ENCODE assay signal across 8 mouse cellular contexts in genomic region chr10:25268476-25269351, GRCm38 (mm10). TPM values are rescaled to one million over a fixed set of nuclear protein-coding genes. Genes with fewer than 3 reads are reported as not detected.
A peak's percentile ranks its signal among the peaks of the same experiment; 100 is the strongest.
DNase-seq lines count a peak whose midpoint lies in the region; ATAC-seq lines count a peak whose summit lies in the region.

No protein-coding gene starts in this region.

- no peaks in the 10 kb centered on the region for H3K27me3 ChIP-seq in hindbrain, embryonic 11.5 days (ENCODE audit: control insufficient read depth, insufficient read depth, low read length)
- H3K27me3 ChIP-seq in hindbrain, embryonic 10.5 days (ENCODE audit: insufficient read depth, poor library complexity, severe bottlenecking): no peaks in the 10 kb centered on the region
- H3K27me3 ChIP-seq in embryonic facial prominence, embryonic 12.5 days: no peaks in the 10 kb centered on the region
- H3K27me3 ChIP-seq in hindbrain, embryonic 16.5 days (replicated peaks; ENCODE audit: control insufficient read depth, insufficient read depth, low read length): no peaks in the 10 kb centered on the region
- H3K27me3 ChIP-seq in liver, embryonic 16.5 days (ENCODE audit: control insufficient read depth, insufficient read depth, low read depth, low read length): no peaks in the 10 kb centered on the region

- H3K27ac ChIP-seq in hindbrain, embryonic 11.5 days (ENCODE audit: low read depth, low read length): no peak overlapping the region
- no peak overlapping the region for H3K27ac ChIP-seq in hindbrain, embryonic 10.5 days
- no peak overlapping the region for H3K27ac ChIP-seq in embryonic facial prominence, embryonic 12.5 days
- no peak overlapping the region for H3K27ac ChIP-seq in hindbrain, embryonic 16.5 days (ENCODE audit: low read depth, low read length)
- no peak overlapping the region for H3K27ac ChIP-seq in liver, embryonic 16.5 days (ENCODE audit: low read length)

- WGBS in hindbrain, embryonic 11.5 days: 57% methylated on average over 18 of the region's 18 CpGs
- WGBS in hindbrain, embryonic 10.5 days: 59% methylated on average over 18 of the region's 18 CpGs
- WGBS in embryonic facial prominence, embryonic 12.5 days: 50% methylated on average over 18 of the region's 18 CpGs
- WGBS in hindbrain, embryonic 16.5 days: 54% methylated on average over 18 of the region's 18 CpGs
- 44% methylated on average over 18 of the region's 18 CpGs for WGBS in liver, embryonic 16.5 days (ENCODE audit: insufficient replicate concordance)

- H3K36me3 ChIP-seq in hindbrain, embryonic 11.5 days (ENCODE audit: control insufficient read depth, insufficient read depth, low read length): no peaks in the 10 kb centered on the region
- H3K36me3 ChIP-seq in hindbrain, embryonic 10.5 days: peaks cover 10% of the 10 kb centered on the region
- peaks cover 9% of the 10 kb centered on the region for H3K36me3 ChIP-seq in embryonic facial prominence, embryonic 12.5 days
- 0 out of 2 replicates have a peak, but pooled peaks cover 2% of the 10 kb centered on the region for H3K36me3 ChIP-seq in hindbrain, embryonic 16.5 days (ENCODE audit: control insufficient read depth, insufficient read depth, low read length)
- H3K36me3 ChIP-seq in liver, embryonic 16.5 days (ENCODE audit: control insufficient read depth, insufficient read depth): no peaks in the 10 kb centered on the region; the same call in 1 of the 2 replicates

- no peak overlapping the region for H3K9ac ChIP-seq in hindbrain, embryonic 11.5 days (ENCODE audit: low read depth, low read length)
- H3K9ac ChIP-seq in embryonic facial prominence, embryonic 12.5 days: no peak overlapping the region
- no peak overlapping the region; the same call in 1 of the 2 replicates for H3K9ac ChIP-seq in hindbrain, embryonic 16.5 days (ENCODE audit: low read depth, low read length)
- no peak overlapping the region for H3K9ac ChIP-seq in liver, embryonic 16.5 days (ENCODE audit: low read depth, low read length)

- no peaks in the 10 kb centered on the region for H3K4me1 ChIP-seq in hindbrain, embryonic 11.5 days (replicated peaks; ENCODE audit: control insufficient read depth, insufficient read depth, low read length)
- peaks cover 8% of the 10 kb centered on the region for H3K4me1 ChIP-seq in hindbrain, embryonic 10.5 days (replicated peaks)
- peaks cover 9% of the 10 kb centered on the region; the same call in 1 of the 2 replicates for H3K4me1 ChIP-seq in embryonic facial prominence, embryonic 12.5 days
- no peaks in the 10 kb centered on the region for H3K4me1 ChIP-seq in hindbrain, embryonic 16.5 days (ENCODE audit: control insufficient read depth, insufficient read depth, low read depth, low read length)
- no peaks in the 10 kb centered on the region for H3K4me1 ChIP-seq in liver, embryonic 16.5 days (ENCODE audit: control insufficient read depth, low read depth, low read length)

- no peak overlapping the region for H3K4me2 ChIP-seq in hindbrain, embryonic 11.5 days (replicated peaks; ENCODE audit: low read depth, low read length)
- H3K4me2 ChIP-seq in embryonic facial prominence, embryonic 12.5 days (replicated peaks): no peak overlapping the region
- no peak overlapping the region for H3K4me2 ChIP-seq in hindbrain, embryonic 16.5 days (ENCODE audit: low read length)
- H3K4me2 ChIP-seq in liver, embryonic 16.5 days (ENCODE audit: low read depth, low read length): no peak overlapping the region

- no peaks in the 10 kb centered on the region for H3K9me3 ChIP-seq in hindbrain, embryonic 11.5 days (ENCODE audit: control insufficient read depth, low read length)
- H3K9me3 ChIP-seq in hindbrain, embryonic 10.5 days: no peaks in the 10 kb centered on the region
- peaks cover 4% of the 10 kb centered on the region; the same call in 1 of the 2 replicates for H3K9me3 ChIP-seq in embryonic facial prominence, embryonic 12.5 days
- H3K9me3 ChIP-seq in hindbrain, embryonic 16.5 days (ENCODE audit: control insufficient read depth, low read length): no peaks in the 10 kb centered on the region
- H3K9me3 ChIP-seq in liver, embryonic 16.5 days (replicated peaks; ENCODE audit: control insufficient read depth, low read length): no peaks in the 10 kb centered on the region

- DNase-seq in hindbrain, embryonic 11.5 days (ENCODE audit: low spot score): peak; percentile 58
- DNase-seq in hindbrain, embryonic 10.5 days (ENCODE audit: low spot score): no peak
- peak; percentile 71 for DNase-seq in ES-CJ7 (ENCODE audit: low read depth, low spot score)
- DNase-seq in retina, embryonic 14.5 days (ENCODE audit: low spot score): peak; percentile 86
- no peak for DNase-seq in urinary bladder, postnatal 14 days (ENCODE audit: low spot score)

- H3K4me3 ChIP-seq in hindbrain, embryonic 11.5 days (ENCODE audit: low read depth, low read length): no peak overlapping the region
- H3K4me3 ChIP-seq in hindbrain, embryonic 10.5 days: no peak overlapping the region
- no peak overlapping the region for H3K4me3 ChIP-seq in embryonic facial prominence, embryonic 12.5 days
- H3K4me3 ChIP-seq in hindbrain, embryonic 16.5 days (ENCODE audit: low read length): no peak overlapping the region
- H3K4me3 ChIP-seq in liver, embryonic 16.5 days (ENCODE audit: low read depth, low read length): no peak overlapping the region

- peak; percentile 60; the same call in 1 of the 2 replicates for ATAC-seq in hindbrain, embryonic 11.5 days (ENCODE audit: low FRiP score)
- 0 out of 2 replicates have a peak, but pooled peaks have one; percentile 32 for ATAC-seq in embryonic facial prominence, embryonic 12.5 days (ENCODE audit: insufficient number of reproducible peaks, insufficient read depth, low FRiP score, low TSS enrichment)
- ATAC-seq in hindbrain, embryonic 16.5 days: peak; percentile 90
- peak; percentile 51; the same call in 1 of the 2 replicates for ATAC-seq in liver, embryonic 16.5 days (ENCODE audit: low read depth)

RNA-seq across cellular contexts. Expression of gene Akap7, which starts 39.0 kb away (rescaled TPM):
- 17.7 and 22.6 TPM in 2 replicates for polyA plus RNA-seq in hindbrain, embryonic 11.5 days (2014; fragmentation: Nextera tagmentation; extraction: Ambion mirVana)
- polyA plus RNA-seq in hindbrain, embryonic 10.5 days (2016; fragmentation: Nextera tagmentation; extraction: Ambion mirVana): 15.6 and 16.3 TPM in 2 replicates
- 25.9 and 28.2 TPM in 2 replicates for polyA plus RNA-seq in embryonic facial prominence, embryonic 12.5 days (2016; fragmentation: Nextera tagmentation; extraction: Ambion mirVana)
- 61.6 and 78.8 TPM in 2 replicates for polyA plus RNA-seq in hindbrain, embryonic 16.5 days (2015; fragmentation: Nextera tagmentation; extraction: Ambion mirVana)
- polyA plus RNA-seq in liver, embryonic 16.5 days (2015; fragmentation: Nextera tagmentation; extraction: Ambion mirVana): 19.0 and 20.3 TPM in 2 replicates

Comparison
In these comparisons a context has a peak if more than half of its experiments do, and no peak if none do; other contexts are left out.
1. DNase-seq: peak in hindbrain, embryonic 11.5 days (single experiment), ES-CJ7 (single experiment) and retina, embryonic 14.5 days (single experiment); none in hindbrain, embryonic 10.5 days (single experiment) and urinary bladder, postnatal 14 days (single experiment).
2. ATAC-seq: peak in every context shown above with its lines; median percentile 90 in hindbrain, embryonic 16.5 days; 60 in hindbrain, embryonic 11.5 days; 51 in liver, embryonic 16.5 days; 32 in embryonic facial prominence, embryonic 12.5 days.